Comparison of ENCODE assay signal across 10 mouse cellular contexts in genomic region chr12:76957688-76958087, GRCm38 (mm10). TPM values are rescaled to one million over a fixed set of nuclear protein-coding genes. Genes with fewer than 3 reads are reported as not detected.
A peak's percentile ranks its signal among the peaks of the same experiment; 100 is the strongest.
DNase-seq lines count a peak whose midpoint lies in the region; ATAC-seq and TF ChIP-seq lines count a peak whose summit lies in the region.
"Had no signal": no experiment of that assay in that cellular context is flagged by ENCODE, and none has a peak within 500 bp of the region (broad histone marks: within the 10 kb centered on the region; RNA-seq: fewer than 3 reads in every experiment).

No protein-coding gene starts in this region.

- peaks cover 8% of the 10 kb centered on the region for H3K79me2 ChIP-seq in heart, adult 2 months (replicated peaks; ENCODE audit: control insufficient read depth, insufficient read depth, low read length)

- 13% methylated on average over 5 of the region's 5 CpGs for WGBS in heart, adult 2 months
- WGBS in heart, embryonic 12.5 days: 72% methylated on average over 5 of the region's 5 CpGs
- 55% methylated on average over 5 of the region's 5 CpGs for WGBS in heart, postnatal 0 days
- WGBS in neural tube, embryonic 15.5 days: 83% methylated on average over 5 of the region's 5 CpGs

- H3K4me1 ChIP-seq in heart, adult 2 months (ENCODE audit: control insufficient read depth, insufficient read depth, low read length): peaks cover 28% of the 10 kb centered on the region
- peaks cover 15% of the 10 kb centered on the region for H3K4me1 ChIP-seq in heart, embryonic 12.5 days (replicated peaks)
- peaks cover 23% of the 10 kb centered on the region for H3K4me1 ChIP-seq in heart, postnatal 0 days (ENCODE audit: control insufficient read depth, insufficient read depth)
- peaks cover 63% of the 10 kb centered on the region for H3K4me1 ChIP-seq in neural tube, embryonic 15.5 days

- H3K27ac ChIP-seq in heart, adult 2 months: peak overlapping the region; percentile 72
- H3K27ac ChIP-seq in heart, embryonic 12.5 days (ENCODE audit: poor library complexity, severe bottlenecking): no peak overlapping the region
- peak overlapping the region; percentile 23 for H3K27ac ChIP-seq in heart, postnatal 0 days (ENCODE audit: low read depth)
- no peak overlapping the region for H3K27ac ChIP-seq in neural tube, embryonic 15.5 days (replicated peaks)
- H3K27ac ChIP-seq: heart, embryonic 13.5 days had no signal

- no peaks in the 10 kb centered on the region for H3K27me3 ChIP-seq in heart, adult 2 months (ENCODE audit: control insufficient read depth, insufficient read depth, low read length)
- H3K27me3 ChIP-seq in heart, embryonic 12.5 days (replicated peaks): no peaks in the 10 kb centered on the region
- H3K27me3 ChIP-seq in heart, postnatal 0 days (ENCODE audit: control insufficient read depth, insufficient read depth, low read length): no peaks in the 10 kb centered on the region
- H3K27me3 ChIP-seq in neural tube, embryonic 15.5 days (replicated peaks): no peaks in the 10 kb centered on the region
- H3K27me3 ChIP-seq: heart, embryonic 13.5 days; Patski had no signal

- H3K9me3 ChIP-seq in heart, embryonic 12.5 days (replicated peaks): no peaks in the 10 kb centered on the region
- H3K9me3 ChIP-seq in heart, postnatal 0 days (replicated peaks; ENCODE audit: control insufficient read depth, low read length): no peaks in the 10 kb centered on the region
- no peaks in the 10 kb centered on the region for H3K9me3 ChIP-seq in neural tube, embryonic 15.5 days (replicated peaks)
- H3K9me3 ChIP-seq: heart, embryonic 13.5 days had no signal

- intact Hi-C loops in heart, adult 2 months (cut with DNase I): no loop called here

- DNase-seq in heart, adult 2 months: peak in 1 of 2 experiments; percentile 47
- DNase-seq in CD4-positive helper T cell, adult 2 months (ENCODE audit: low read depth, low spot score): peak; percentile 84
- no peak for DNase-seq in heart, postnatal 0 days (ENCODE audit: low spot score)
- DNase-seq in right cerebral cortex, postnatal 36 days (ENCODE audit: low spot score in 2 of 2): no peak
- DNase-seq in gastrocnemius, postnatal 10 days: no peak

- TF ChIP-seq POLR2A in heart, adult 2 months (IDR thresholded peaks at IDR 0.05; ENCODE audit: insufficient read depth, low read depth, low read length): no peak

- no peak for ATAC-seq in heart, embryonic 12.5 days (ENCODE audit: insufficient number of reproducible peaks, low FRiP score)
- no peak for ATAC-seq in heart, postnatal 0 days (ENCODE audit: insufficient read depth, low read depth)
- peak; percentile 63 for ATAC-seq in monocyte, adult 5-6 weeks (replicated peaks; ENCODE audit: insufficient number of reproducible peaks, low FRiP score, low TSS enrichment, poor library complexity, severe bottlenecking)
- no peak for ATAC-seq in neural tube, embryonic 15.5 days (ENCODE audit: low FRiP score)
- ATAC-seq: Patski had no signal

- H3K4me3 ChIP-seq in heart, adult 2 months: peak overlapping the region; percentile 30
- H3K4me3 ChIP-seq in heart, embryonic 12.5 days: no peak overlapping the region
- no peak overlapping the region for H3K4me3 ChIP-seq in heart, postnatal 0 days (ENCODE audit: low read depth, low read length)
- no peak overlapping the region for H3K4me3 ChIP-seq in neural tube, embryonic 15.5 days (replicated peaks)
- H3K4me3 ChIP-seq: heart, embryonic 13.5 days had no signal

- H3K36me3 ChIP-seq in heart, adult 2 months (ENCODE audit: control insufficient read depth, insufficient read depth, low read length): peaks cover 69% of the 10 kb centered on the region
- H3K36me3 ChIP-seq in heart, embryonic 12.5 days: peaks cover 50% of the 10 kb centered on the region
- H3K36me3 ChIP-seq in heart, postnatal 0 days (replicated peaks; ENCODE audit: control insufficient read depth, insufficient read depth, low read length): peaks cover 29% of the 10 kb centered on the region
- H3K36me3 ChIP-seq in neural tube, embryonic 15.5 days: peaks cover 43% of the 10 kb centered on the region

- peak overlapping the region; percentile 20; the same call in 1 of the 2 replicates for H3K9ac ChIP-seq in heart, adult 2 months (ENCODE audit: low read depth, low read length)
- no peak overlapping the region for H3K9ac ChIP-seq in heart, embryonic 12.5 days
- no peak overlapping the region for H3K9ac ChIP-seq in heart, postnatal 0 days (replicated peaks; ENCODE audit: low read depth, low read length)
- H3K9ac ChIP-seq in neural tube, embryonic 15.5 days (replicated peaks): no peak overlapping the region
- H3K9ac ChIP-seq: heart, embryonic 13.5 days had no signal

- 0 out of 2 replicates have a peak, but pooled peaks have one; percentile 72 for TF ChIP-seq EP300 in heart, adult 2 months (IDR thresholded peaks at IDR 0.05; ENCODE audit: insufficient read depth, low read depth, low read length)
- no peak for TF ChIP-seq EP300 in heart, postnatal 0 days (IDR thresholded peaks at IDR 0.05; ENCODE audit: low read depth)

- H3K4me2 ChIP-seq in heart, embryonic 12.5 days: no peak overlapping the region
- peak overlapping the region; percentile 28 for H3K4me2 ChIP-seq in heart, postnatal 0 days (ENCODE audit: low read depth, low read length)
- no peak overlapping the region for H3K4me2 ChIP-seq in neural tube, embryonic 15.5 days
- H3K4me2 ChIP-seq: heart, embryonic 13.5 days had no signal

- TF ChIP-seq CTCF in heart, adult 2 months (IDR thresholded peaks at IDR 0.05): no peak
- no peak for TF ChIP-seq CTCF in heart, postnatal 0 days (IDR thresholded peaks at IDR 0.05; ENCODE audit: low read depth)

RNA-seq across cellular contexts. Expression of gene Max, which starts 4.3 kb away (rescaled TPM):
- 10 to 100 TPM; 65.6 to 76.2 TPM for total RNA-seq in heart, adult 2 months (2021)
- 27.0 and 38.5 TPM in 2 replicates for polyA plus RNA-seq in heart, adult 2 months (2012; rRNA removed)
- polyA plus RNA-seq in heart, embryonic 12.5 days (2016; fragmentation: Nextera tagmentation; extraction: Ambion mirVana): 8.2 and 8.9 TPM in 2 replicates
- 26.8 and 37.8 TPM in 2 replicates for total RNA-seq in heart, postnatal 0 days (2014; rRNA removed; ENCODE audit: low replicate concordance)
- polyA plus RNA-seq in heart, postnatal 0 days (2015; fragmentation: Nextera tagmentation; extraction: Ambion mirVana): 5.9 and 8.4 TPM in 2 replicates
- 124 to 167 TPM (median 145 TPM) in 3 replicates for total RNA-seq in monocyte, adult 5-6 weeks (2017)
- total RNA-seq in gastrocnemius, postnatal 10 days (2021): 10 to 100 TPM; 41.8 to 43.1 TPM
- 18.6 and 25.7 TPM in 2 replicates for polyA plus RNA-seq in neural tube, embryonic 15.5 days (2015; fragmentation: Nextera tagmentation; extraction: Ambion mirVana)

Comparison
In these comparisons a context has a peak if more than half of its experiments do, and no peak if none do; other contexts are left out.
1. H3K27ac ChIP-seq: peak in heart, adult 2 months (single experiment) and heart, postnatal 0 days (single experiment); none in heart, embryonic 12.5 days (single experiment) and neural tube, embryonic 15.5 days (single experiment).